In the genomic region with DNA sequence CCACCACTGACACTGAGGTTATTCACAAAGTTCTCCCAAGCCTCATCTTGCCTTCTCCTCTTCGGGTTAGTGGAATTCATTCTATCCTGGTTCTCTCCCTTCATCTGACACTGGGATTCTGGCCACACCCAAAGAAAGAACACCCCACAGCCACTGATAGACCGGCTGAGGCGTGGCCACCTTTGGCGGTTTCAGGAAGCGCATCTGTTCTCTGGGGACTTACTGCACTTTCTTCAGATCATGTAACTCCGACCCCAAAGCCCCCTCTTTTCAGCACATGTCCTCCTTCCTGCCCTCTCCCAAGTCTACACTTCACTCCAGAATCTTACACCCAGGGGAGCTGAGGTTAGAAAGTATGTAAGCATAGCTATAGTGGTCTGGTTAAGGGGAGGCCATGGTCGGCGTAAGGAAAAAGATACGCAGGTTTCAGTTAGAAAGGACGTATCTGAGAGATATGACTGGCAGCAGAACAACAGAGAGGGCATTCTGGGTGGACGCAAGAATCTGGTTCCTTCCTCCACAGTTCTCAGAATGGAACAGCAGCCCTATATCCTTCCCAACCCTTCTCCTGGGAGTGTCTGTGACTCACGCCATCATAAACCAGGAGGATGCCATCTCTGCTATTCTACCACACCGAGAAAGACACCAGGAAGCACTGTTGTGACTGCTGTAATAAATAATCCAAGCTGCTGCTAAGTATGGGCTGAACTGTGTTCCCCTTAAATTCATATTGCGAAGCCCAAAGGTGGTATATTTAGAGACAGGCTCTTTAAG, we compare ENCODE assay signal across 17 mouse cellular contexts.
A peak's percentile ranks its signal among the peaks of the same experiment; 100 is the strongest.
DNase-seq lines count a peak whose midpoint lies in the region; ATAC-seq and TF ChIP-seq lines count a peak whose summit lies in the region.
"Had no signal": no experiment of that assay in that cellular context is flagged by ENCODE, and none has a peak within 500 bp of the region (broad histone marks: within the 10 kb centered on the region; RNA-seq: fewer than 3 reads in every experiment).

No protein-coding gene starts in this region.

- no peak for ATAC-seq in hindbrain, embryonic 12.5 days (ENCODE audit: low FRiP score)
- ATAC-seq in hindbrain, postnatal 0 days = no peak
- ATAC-seq: liver, embryonic 12.5 days; lung, postnatal 0 days had no signal

- 63% methylated on average over 14 of the region's 14 CpGs for WGBS in hindbrain, embryonic 12.5 days
- WGBS in hindbrain, postnatal 0 days = 75% methylated on average over 14 of the region's 14 CpGs

- H3K27me3 ChIP-seq in hindbrain, embryonic 12.5 days = peaks cover 3% of the 10 kb centered on the region; the same call in 1 of the 2 replicates
- H3K27me3 ChIP-seq in hindbrain, postnatal 0 days (ENCODE audit: insufficient read depth, low read length) = no peaks in the 10 kb centered on the region
- 0 out of 2 replicates have a peak, but pooled peaks cover 8% of the 10 kb centered on the region for H3K27me3 ChIP-seq in E14TG2a.4 (ENCODE audit: insufficient read depth, low read length)
- no peaks in the 10 kb centered on the region for H3K27me3 ChIP-seq in splenic B cell, adult 2 months (ENCODE audit: control insufficient read depth, insufficient read depth, low read length, poor library complexity, severe bottlenecking)
- H3K27me3 ChIP-seq: embryonic facial prominence, embryonic 12.5 days; neural tube, embryonic 13.5 days had no signal

- no peaks in the 10 kb centered on the region for H3K9me3 ChIP-seq in hindbrain, embryonic 12.5 days (replicated peaks)
- no peaks in the 10 kb centered on the region for H3K9me3 ChIP-seq in hindbrain, postnatal 0 days (ENCODE audit: low read length)
- no peaks in the 10 kb centered on the region for H3K9me3 ChIP-seq in E14TG2a.4 (ENCODE audit: low read length)
- H3K9me3 ChIP-seq: embryonic facial prominence, embryonic 12.5 days; forebrain, embryonic 10.5 days; heart, embryonic 12.5 days; liver, embryonic 12.5 days; megakaryocyte, embryonic 14.5 days; neural tube, embryonic 13.5 days had no signal

- no peak for TF ChIP-seq CTCF in hindbrain, postnatal 0 days (IDR thresholded peaks at IDR 0.05; ENCODE audit: low read depth)
- no peak for TF ChIP-seq CTCF in E14TG2a.4 (conservative IDR thresholded peaks at IDR 0.05; ENCODE audit: low read length)

- H3K9ac ChIP-seq in hindbrain, embryonic 12.5 days = no peak overlapping the region
- no peak overlapping the region for H3K9ac ChIP-seq in hindbrain, postnatal 0 days (replicated peaks; ENCODE audit: low read length)
- H3K9ac ChIP-seq: embryonic facial prominence, embryonic 12.5 days; heart, embryonic 12.5 days; liver, embryonic 12.5 days; neural tube, embryonic 13.5 days had no signal

- no peak overlapping the region for H3K4me2 ChIP-seq in hindbrain, embryonic 12.5 days (replicated peaks)
- no peak overlapping the region for H3K4me2 ChIP-seq in hindbrain, postnatal 0 days (ENCODE audit: low read depth, low read length)
- H3K4me2 ChIP-seq: embryonic facial prominence, embryonic 12.5 days; heart, embryonic 12.5 days; liver, embryonic 12.5 days; neural tube, embryonic 13.5 days had no signal

- H3K36me3 ChIP-seq in hindbrain, embryonic 12.5 days = no peaks in the 10 kb centered on the region
- no peaks in the 10 kb centered on the region for H3K36me3 ChIP-seq in hindbrain, postnatal 0 days (ENCODE audit: insufficient read depth, low read length)
- no peaks in the 10 kb centered on the region for H3K36me3 ChIP-seq in E14TG2a.4 (ENCODE audit: insufficient read depth, low read length)
- H3K36me3 ChIP-seq in splenic B cell, adult 2 months (ENCODE audit: control insufficient read depth, insufficient read depth, low read length, poor library complexity, severe bottlenecking) = no peaks in the 10 kb centered on the region
- H3K36me3 ChIP-seq: embryonic facial prominence, embryonic 12.5 days; forebrain, embryonic 10.5 days; heart, embryonic 12.5 days; liver, embryonic 12.5 days; neural tube, embryonic 13.5 days had no signal

- 0 out of 2 replicates have a peak overlapping the region, but pooled peaks have one; percentile 26 for H3K27ac ChIP-seq in hindbrain, embryonic 12.5 days
- H3K27ac ChIP-seq in hindbrain, postnatal 0 days = no peak overlapping the region
- H3K27ac ChIP-seq: embryonic facial prominence, embryonic 12.5 days; kidney, postnatal 0 days; liver, embryonic 12.5 days had no signal

- peaks cover 11% of the 10 kb centered on the region for H3K4me1 ChIP-seq in hindbrain, embryonic 12.5 days
- no peaks in the 10 kb centered on the region for H3K4me1 ChIP-seq in hindbrain, postnatal 0 days (ENCODE audit: insufficient read depth, low read length)
- peaks cover 68% of the 10 kb centered on the region for H3K4me1 ChIP-seq in E14TG2a.4 (replicated peaks; ENCODE audit: low read depth, low read length)
- H3K4me1 ChIP-seq: embryonic facial prominence, embryonic 12.5 days; liver, embryonic 12.5 days had no signal

- H3K4me3 ChIP-seq in hindbrain, embryonic 12.5 days = no peak overlapping the region
- no peak overlapping the region for H3K4me3 ChIP-seq in hindbrain, postnatal 0 days (ENCODE audit: low read length)
- H3K4me3 ChIP-seq in E14TG2a.4 (replicated peaks; ENCODE audit: low read length) = 0 out of 2 replicates have a peak overlapping the region, but pooled peaks have one; percentile 10
- H3K4me3 ChIP-seq: embryonic facial prominence, embryonic 12.5 days; forebrain, embryonic 10.5 days; heart, embryonic 12.5 days; liver, embryonic 12.5 days; megakaryocyte, embryonic 14.5 days; neural tube, embryonic 13.5 days had no signal

- DNase-seq in hindbrain, postnatal 0 days (ENCODE audit: low spot score) = no peak
- peak; percentile 60 for DNase-seq in R1 (ENCODE audit: low read depth, low spot score)
- DNase-seq in splenic B cell, adult 2 months (ENCODE audit: low read depth, low spot score) = peak; percentile 29
- no peak for DNase-seq in Muller cell, postnatal 12 days (ENCODE audit: inconsistent ontology term)
- no peak for DNase-seq in layer of hippocampus, adult 9-10 months (ENCODE audit: low spot score)
- DNase-seq: cerebellum, postnatal 14 days; layer of hippocampus, adult 9-11 months had no signal

Comparison
In these comparisons a context has a peak if more than half of its experiments do, and no peak if none do; other contexts are left out.
1. DNase-seq: peak in R1 (single experiment) and splenic B cell, adult 2 months (single experiment); none in hindbrain, postnatal 0 days (single experiment), Muller cell, postnatal 12 days (single experiment) and layer of hippocampus, adult 9-10 months (single experiment).